Mouse (Mus musculus) cerebellum, adult 9-11 months (tissue): ENCODE results near the gene Prl2c2.
"Not testable (repeated sequence)": the region's sequence is repeated elsewhere in the genome, so short reads cannot be mapped to it uniquely, and the experiment has no call there.

Source experiments
- DNase-seq: peaks from one replicate; pipeline ENCODE4 v3.0.0; 2022

Prl2c2 gene

GRCm38 (mm10) chr13:13005283-13005682 is at the start of gene Prl2c2:
TSS of gene Prl2c2 (minus strand) at chr13:13005383.
- DNase-seq, result not testable (repeated sequence)

DNA sequence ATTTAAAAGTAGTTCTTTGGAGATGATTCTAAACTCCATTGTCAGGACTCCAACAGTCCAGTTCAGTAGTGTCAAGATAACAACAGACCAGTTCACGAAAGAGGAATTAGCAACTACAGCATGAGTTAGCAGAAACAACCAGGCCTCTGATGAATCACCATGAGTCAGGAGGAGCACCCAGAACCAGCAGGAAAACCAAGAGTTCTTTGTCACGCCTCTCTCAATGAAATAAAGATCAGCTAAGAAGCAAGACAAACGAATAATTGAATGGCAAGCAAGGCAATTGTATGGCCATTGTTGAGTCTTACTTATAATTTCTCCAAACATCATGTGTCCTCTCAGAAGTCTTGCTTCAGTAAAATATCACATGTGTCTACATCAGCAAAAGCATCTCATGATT is 20.7 kb upstream of the Prl2c2 start:
- not testable (repeated sequence) for DNase-seq

DNA sequence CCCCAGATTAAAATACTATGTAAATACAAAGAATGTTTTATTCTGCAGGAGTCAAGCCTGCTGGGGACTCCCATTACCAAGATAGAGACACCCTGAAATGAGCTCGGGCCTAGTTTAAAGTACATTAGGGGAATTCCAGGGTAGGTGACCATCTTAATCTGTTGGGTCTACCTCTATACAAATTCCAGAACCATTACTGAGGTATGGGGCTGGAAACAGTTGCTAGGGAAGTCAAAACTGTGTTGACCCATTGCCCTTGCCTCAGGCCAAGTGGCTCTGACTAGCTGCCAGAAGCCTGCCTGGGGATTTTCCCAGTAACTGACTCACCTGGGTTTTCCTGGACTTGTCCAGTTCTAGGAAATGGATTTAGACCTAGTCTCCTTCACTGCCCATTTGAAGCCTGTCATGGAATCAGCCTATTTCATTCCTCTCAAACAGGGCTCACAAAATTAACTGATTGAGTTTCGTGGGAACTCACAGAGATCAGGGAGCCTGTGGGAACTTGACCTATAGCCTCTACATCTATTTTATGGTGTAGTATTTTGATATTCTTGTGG is 8.9 kb upstream of the Prl2c2 start:
- DNase-seq, result not testable (repeated sequence)
